Mouse (Mus musculus): ENCODE data around the gene Mpp2. TPM values are rescaled to one million over a fixed set of nuclear protein-coding genes. Genes with fewer than 3 reads are reported as not detected.

Gene Mpp2
- polyA plus RNA-seq, 1 experiment from 2014 or later: 8.8 TPM

DNA sequence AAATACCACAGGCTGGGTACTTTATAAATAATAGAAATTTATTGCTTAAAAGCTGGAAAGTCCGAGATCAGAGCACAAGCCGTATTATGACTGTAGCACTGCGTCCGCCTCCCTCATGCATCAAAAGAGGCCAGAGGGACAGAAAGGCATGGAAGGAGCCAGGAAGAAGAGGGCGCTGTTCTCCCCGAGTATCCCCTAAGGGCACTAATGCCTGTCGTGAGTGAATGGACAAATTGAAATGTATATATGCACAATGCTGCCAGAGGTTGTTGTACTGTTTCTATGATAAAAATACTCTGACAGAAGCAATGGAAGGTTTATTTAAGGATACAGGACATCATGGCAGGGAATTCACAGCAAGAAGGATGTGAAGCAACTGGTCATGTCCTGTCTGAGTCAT, 58.3 kb downstream of the Mpp2 start:
- no peaks in the 10 kb centered on the region for H3K9me3 ChIP-seq
- H3K4me1 ChIP-seq: peaks cover 14% of the 10 kb centered on the region
- H3K36me3 ChIP-seq: no peaks in the 10 kb centered on the region
- H3K9ac ChIP-seq: no peak overlapping the region
- no peaks in the 10 kb centered on the region for H3K27me3 ChIP-seq
- H3K4me3 ChIP-seq: no peak overlapping the region
- no peak overlapping the region for H3K27ac ChIP-seq
- 40% methylated on average over 7 of the region's 7 CpGs for WGBS
- no peak for ATAC-seq (ENCODE audit: insufficient number of reproducible peaks, low FRiP score, low TSS enrichment, low read depth)
- H3K4me2 ChIP-seq: no peak overlapping the region

DNA sequence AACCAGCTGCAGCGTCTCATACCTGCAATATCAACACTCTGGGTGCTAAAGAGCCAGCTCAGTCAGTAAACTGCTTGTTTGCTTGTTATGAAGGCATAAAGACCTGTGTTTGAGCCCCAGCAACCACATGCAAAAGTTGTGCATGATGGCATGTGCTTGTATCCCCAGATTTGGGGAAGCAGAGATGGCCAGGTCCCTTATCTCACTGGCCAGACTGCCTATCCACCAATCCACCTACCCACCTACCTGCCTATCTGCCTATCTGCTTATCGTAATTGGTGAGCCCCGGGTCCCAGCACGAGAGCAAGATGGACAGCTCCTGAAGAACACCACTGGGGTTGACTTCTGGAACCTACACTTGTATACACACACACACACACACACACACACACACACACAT, 59.0 kb downstream of the Mpp2 start:
- Histone ChIP-seq H3K9ac (no peak overlapping the region), H3K27ac (no peak overlapping the region), H3K4me3 (no peak overlapping the region), H3K4me1 (peaks cover 14% of the 10 kb centered on the region), H3K36me3 (no peaks in the 10 kb centered on the region), H3K4me2 (no peak overlapping the region), H3K27me3 (no peaks in the 10 kb centered on the region), H3K9me3 (no peaks in the 10 kb centered on the region)
- no peak for ATAC-seq (ENCODE audit: insufficient number of reproducible peaks, low FRiP score, low TSS enrichment, low read depth)
- WGBS: 86% methylated on average over 4 of the region's 4 CpGs

GRCm38 (mm10) chr11:102028087-102028816, 60.1 kb downstream of the Mpp2 start, which contains the start of gene Mpp3:
Gene Mpp3, minus strand, starts transcription at chr11:102028461.
- ATAC-seq (ENCODE audit: insufficient number of reproducible peaks, low FRiP score, low TSS enrichment, low read depth): no peak
- peak within 1 kb of the TSS; percentile 94 for H3K4me2 ChIP-seq
- H3K4me1 ChIP-seq: peaks cover 14% of the 10 kb centered on the region
- WGBS: 73% methylated on average over 6 of the region's 6 CpGs
- H3K27ac ChIP-seq: no peak within 1 kb of the TSS
- 0 out of 2 replicates have a peak within 1 kb of the TSS, but pooled peaks have one; percentile 56 for H3K9ac ChIP-seq
- H3K27me3 ChIP-seq: no peaks in the 10 kb centered on the region
- no peaks in the 10 kb centered on the region for H3K9me3 ChIP-seq
- peak within 1 kb of the TSS; percentile 73 for H3K4me3 ChIP-seq
- no peaks in the 10 kb centered on the region for H3K36me3 ChIP-seq

GRCm38 (mm10) chr11:102027361-102028017, 60.8 kb downstream of the Mpp2 start:
- WGBS: 5% methylated on average over 12 of the region's 12 CpGs
- Histone ChIP-seq H3K9me3 (no peaks in the 10 kb centered on the region), H3K9ac (0 out of 2 replicates have a peak overlapping the region, but pooled peaks have one; percentile 56), H3K4me3 (peak overlapping the region; percentile 73), H3K4me1 (peaks cover 14% of the 10 kb centered on the region), H3K27ac (no peak overlapping the region), H3K27me3 (no peaks in the 10 kb centered on the region), H3K36me3 (no peaks in the 10 kb centered on the region), H3K4me2 (peak overlapping the region; percentile 94)
- no peak for ATAC-seq (ENCODE audit: insufficient number of reproducible peaks, low FRiP score, low TSS enrichment, low read depth)

DNA sequence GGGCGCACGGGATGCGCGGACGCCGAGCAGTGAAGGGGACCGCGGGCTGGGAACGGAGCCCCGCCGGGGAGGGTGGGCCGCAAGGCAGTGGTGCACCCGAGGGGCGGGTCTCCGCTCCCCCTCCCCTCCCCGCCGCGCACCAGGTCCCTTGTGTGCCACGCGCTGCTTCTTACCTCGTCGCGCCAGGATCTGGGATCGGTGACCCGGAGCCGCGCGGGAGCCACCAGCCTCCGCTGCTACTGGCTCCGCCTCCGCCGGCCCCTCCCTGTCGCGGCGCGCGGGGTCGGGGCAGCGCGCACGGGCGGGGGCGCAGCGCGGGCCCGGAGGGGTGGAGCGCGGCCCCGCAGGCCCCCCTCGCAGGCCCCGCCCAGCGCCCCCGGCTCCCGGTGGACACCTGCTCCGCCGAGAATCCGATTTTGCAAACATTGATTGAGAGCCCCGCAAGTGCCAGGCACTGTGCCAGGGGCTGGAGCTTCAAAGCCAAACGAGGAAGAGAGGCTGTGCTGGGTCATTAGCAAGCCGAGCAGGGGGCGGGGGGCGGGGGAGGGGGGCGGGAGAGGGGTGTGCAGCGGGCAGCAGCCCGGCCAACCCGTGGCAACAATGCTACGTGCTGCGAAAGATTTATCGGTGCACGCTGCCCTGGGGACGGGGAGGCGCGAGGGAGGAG, 61.5 kb downstream of the Mpp2 start:
- 0 out of 2 replicates have a peak, but pooled peaks cover 2% of the 10 kb centered on the region for H3K36me3 ChIP-seq
- H3K9me3 ChIP-seq: no peaks in the 10 kb centered on the region
- H3K4me2 ChIP-seq: peak overlapping the region; percentile 94
- H3K4me3 ChIP-seq: peak overlapping the region; percentile 73
- H3K4me1 ChIP-seq: peaks cover 14% of the 10 kb centered on the region
- no peaks in the 10 kb centered on the region for H3K27me3 ChIP-seq
- peak; percentile 83 for ATAC-seq (ENCODE audit: insufficient number of reproducible peaks, low FRiP score, low TSS enrichment, low read depth)
- peak overlapping the region; percentile 56 for H3K9ac ChIP-seq
- peak overlapping the region; percentile 33; the same call in 1 of the 2 replicates for H3K27ac ChIP-seq
- under 1% methylated on average over 54 of the region's 73 CpGs for WGBS

- Histone ChIP-seq H3K4me3 (peak overlapping the region; percentile 73), H3K36me3 (0 out of 2 replicates have a peak, but pooled peaks cover 2% of the 10 kb centered on the region), H3K4me2 (peak overlapping the region; percentile 94), H3K27me3 (no peaks in the 10 kb centered on the region), H3K27ac (no peak overlapping the region), H3K4me1 (peaks cover 14% of the 10 kb centered on the region), H3K9ac (peak overlapping the region; percentile 56), H3K9me3 (no peaks in the 10 kb centered on the region)
- WGBS: 3% methylated on average over 23 of the region's 23 CpGs
- ATAC-seq (ENCODE audit: insufficient number of reproducible peaks, low FRiP score, low TSS enrichment, low read depth): no peak
These were observed 62.2 kb downstream of the Mpp2 start for GRCm38 (mm10) chr11:102025991-102026660.

DNA sequence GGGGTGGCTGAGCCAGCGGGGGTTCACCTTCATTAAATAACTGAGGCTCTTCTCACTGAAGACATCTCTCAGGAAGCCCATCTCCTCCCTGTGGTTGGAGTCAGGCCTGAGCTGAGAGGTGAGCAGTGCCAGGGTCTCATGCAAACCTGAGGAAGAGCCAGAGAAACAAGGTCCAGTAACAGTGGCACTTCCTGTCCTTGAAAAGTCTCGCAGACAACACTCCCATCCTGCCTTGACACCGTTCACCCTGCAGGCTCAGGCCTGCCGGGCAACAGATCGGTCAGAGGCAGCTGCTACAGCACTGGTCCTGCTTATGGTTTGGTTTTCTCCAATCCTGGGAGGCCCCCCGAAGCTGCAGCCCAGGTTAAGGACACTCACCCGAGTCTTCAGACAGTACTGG, 63.0 kb downstream of the Mpp2 start:
- 0 out of 2 replicates have a peak, but pooled peaks cover 2% of the 10 kb centered on the region for H3K36me3 ChIP-seq
- H3K27ac ChIP-seq: no peak overlapping the region
- H3K4me1 ChIP-seq: peaks cover 14% of the 10 kb centered on the region
- H3K27me3 ChIP-seq: no peaks in the 10 kb centered on the region
- WGBS: 46% methylated on average over 7 of the region's 7 CpGs
- H3K9me3 ChIP-seq: no peaks in the 10 kb centered on the region
- no peak overlapping the region for H3K9ac ChIP-seq
- H3K4me3 ChIP-seq: peak overlapping the region; percentile 73; the same call in 1 of the 2 replicates
- no peak overlapping the region for H3K4me2 ChIP-seq
- ATAC-seq (ENCODE audit: insufficient number of reproducible peaks, low FRiP score, low TSS enrichment, low read depth): no peak

DNA sequence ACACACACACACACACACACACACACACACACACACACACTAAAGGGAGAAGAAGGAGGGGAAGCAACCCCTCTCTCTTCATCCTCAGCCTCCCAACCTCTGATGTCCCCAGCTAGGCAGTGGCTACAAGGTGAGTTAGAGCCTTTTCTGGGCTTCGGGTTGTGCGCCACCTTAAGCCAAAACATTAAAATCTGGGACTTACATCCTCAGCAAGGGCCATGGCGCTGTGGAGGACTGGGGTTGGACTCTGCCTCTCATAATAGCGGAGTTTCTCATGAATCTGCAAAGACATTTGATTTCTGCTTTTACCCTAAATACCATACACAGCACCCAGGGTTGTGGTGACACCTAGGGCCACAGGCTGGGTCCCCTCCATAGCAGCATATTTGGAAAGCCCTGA, 63.4 kb downstream of the Mpp2 start:
- no peak overlapping the region for H3K4me2 ChIP-seq
- H3K27me3 ChIP-seq: no peaks in the 10 kb centered on the region
- peaks cover 14% of the 10 kb centered on the region for H3K4me1 ChIP-seq
- no peaks in the 10 kb centered on the region for H3K9me3 ChIP-seq
- no peak overlapping the region for H3K4me3 ChIP-seq
- ATAC-seq (ENCODE audit: insufficient number of reproducible peaks, low FRiP score, low TSS enrichment, low read depth): no peak
- 80% methylated on average over 4 of the region's 4 CpGs for WGBS
- no peak overlapping the region for H3K27ac ChIP-seq
- no peak overlapping the region for H3K9ac ChIP-seq
- H3K36me3 ChIP-seq: 0 out of 2 replicates have a peak, but pooled peaks cover 2% of the 10 kb centered on the region

DNA sequence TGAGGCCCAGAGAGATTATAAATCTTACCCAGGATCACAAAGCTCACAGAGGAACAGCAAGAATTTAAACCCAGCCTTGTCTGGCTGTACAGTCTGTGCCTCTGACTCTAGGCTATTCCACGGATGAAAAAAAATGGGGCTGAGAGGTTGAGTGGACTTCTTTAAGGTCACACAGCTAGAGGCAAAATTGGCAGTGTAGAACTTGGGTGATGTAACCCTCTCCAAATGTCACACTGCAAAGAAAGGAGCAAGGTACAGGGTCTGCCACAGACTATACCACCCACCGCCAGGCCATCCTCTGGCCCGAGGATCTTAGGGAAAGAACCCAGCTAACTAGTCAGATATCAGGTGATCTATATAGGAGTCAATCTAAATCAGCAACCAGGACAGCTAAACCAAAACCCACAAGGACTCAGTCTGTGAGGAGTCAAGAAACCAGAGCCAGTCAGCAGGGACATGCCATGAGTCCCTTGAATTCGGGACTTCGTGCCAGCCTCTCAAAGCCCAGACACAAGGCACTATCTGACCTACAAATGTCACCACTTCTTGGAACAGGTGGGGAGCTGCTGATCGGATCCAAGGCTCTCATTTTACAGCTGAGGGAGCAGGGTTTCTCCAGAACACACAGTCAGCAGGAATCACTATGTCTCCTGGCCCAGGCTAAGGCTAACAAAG, 64.1 kb downstream of the Mpp2 start:
- ATAC-seq (ENCODE audit: insufficient number of reproducible peaks, low FRiP score, low TSS enrichment, low read depth): no peak
- WGBS: 81% methylated on average over 6 of the region's 6 CpGs
- peaks cover 14% of the 10 kb centered on the region for H3K4me1 ChIP-seq
- H3K4me2 ChIP-seq: no peak overlapping the region
- no peak overlapping the region for H3K4me3 ChIP-seq
- H3K9ac ChIP-seq: no peak overlapping the region
- no peaks in the 10 kb centered on the region for H3K27me3 ChIP-seq
- H3K27ac ChIP-seq: no peak overlapping the region
- no peaks in the 10 kb centered on the region for H3K9me3 ChIP-seq
- 0 out of 2 replicates have a peak, but pooled peaks cover 2% of the 10 kb centered on the region for H3K36me3 ChIP-seq

- H3K9ac ChIP-seq: no peak overlapping the region
- H3K27me3 ChIP-seq: no peaks in the 10 kb centered on the region
- H3K4me1 ChIP-seq: peaks cover 14% of the 10 kb centered on the region
- H3K4me2 ChIP-seq: no peak overlapping the region
- H3K4me3 ChIP-seq: no peak overlapping the region
- H3K9me3 ChIP-seq: no peaks in the 10 kb centered on the region
- no peak for ATAC-seq (ENCODE audit: insufficient number of reproducible peaks, low FRiP score, low TSS enrichment, low read depth)
- no peak overlapping the region for H3K27ac ChIP-seq
- 0 out of 2 replicates have a peak, but pooled peaks cover 2% of the 10 kb centered on the region for H3K36me3 ChIP-seq
- WGBS: 88% methylated on average over 13 of the region's 13 CpGs
These were observed 64.9 kb downstream of the Mpp2 start for GRCm38 (mm10) chr11:102023406-102023805.

DNA sequence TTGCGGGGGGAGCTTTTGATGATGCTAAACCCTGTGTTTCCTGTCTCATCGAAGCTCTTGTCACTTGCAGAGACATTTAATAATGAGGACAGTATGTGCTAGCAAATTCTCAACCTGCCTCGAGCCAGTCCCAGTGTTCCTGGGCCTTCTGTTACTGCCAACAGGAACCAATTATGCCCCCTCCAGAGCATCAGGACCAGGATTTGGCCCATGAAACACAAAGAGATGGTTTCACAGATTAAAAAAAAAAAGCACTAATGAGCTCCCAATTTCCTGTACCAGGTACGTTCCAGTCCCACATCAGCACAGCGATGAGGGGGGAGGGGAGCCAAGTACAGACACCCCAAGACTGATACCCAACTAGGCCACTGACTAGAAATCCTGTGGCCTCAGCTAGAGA, 67.1 kb downstream of the Mpp2 start:
- Histone ChIP-seq H3K27ac (no peak overlapping the region), H3K9me3 (no peaks in the 10 kb centered on the region), H3K4me3 (no peak overlapping the region), H3K4me1 (peaks cover 4% of the 10 kb centered on the region; the same call in 1 of the 2 replicates), H3K9ac (no peak overlapping the region), H3K27me3 (no peaks in the 10 kb centered on the region), H3K4me2 (no peak overlapping the region), H3K36me3 (0 out of 2 replicates have a peak, but pooled peaks cover 2% of the 10 kb centered on the region)
- WGBS: 53% methylated on average over 5 of the region's 5 CpGs
- no peak for ATAC-seq (ENCODE audit: insufficient number of reproducible peaks, low FRiP score, low TSS enrichment, low read depth)
